Mouse (Mus musculus) midbrain, embryonic 14.5 days (tissue): Measurements from ENCODE around the gene Dennd1a. TPM values are rescaled to one million over a fixed set of nuclear protein-coding genes. Genes with fewer than 3 reads are reported as not detected.
A peak's percentile ranks its signal among the peaks of the same experiment; 100 is the strongest.

Source experiments
- ATAC-seq: fragments of 200-750 bp; cut with Nextera tagmentation; 2 replicates; pipeline ENCODE4 v1.8.0; 2017; ENCODE audit warnings: moderate number of reproducible peaks, moderate library complexity; ENCODE audit not compliant: low FRiP score, low TSS enrichment
- DNase-seq: peaks from one replicate; pipeline ENCODE4 v3.0.0-alpha.2; 2015
- H3K27ac ChIP-seq: fragments of 300-500 bp; sonication (generic); replicated peaks from 2 replicates; pipeline ENCODE4 v1.5.1; 2014; ENCODE audit warnings: mild to moderate bottlenecking, low read depth, low read length, moderate library complexity
- H3K27me3 ChIP-seq: fragments of 300-500 bp; sonication (generic); 2 replicates; pipeline ENCODE4 v1.6.1; 2014; ENCODE audit warnings: low read length, control low read depth, mixed read lengths; ENCODE audit not compliant: control insufficient read depth, insufficient read depth
- H3K36me3 ChIP-seq: fragments of 300-500 bp; sonication (generic); 2 replicates; pipeline ENCODE4 v1.6.1; 2014; ENCODE audit warnings: low read length, control low read depth; ENCODE audit not compliant: control insufficient read depth, insufficient read depth
- H3K4me1 ChIP-seq: fragments of 300-500 bp; sonication (generic); 2 replicates; pipeline ENCODE4 v1.6.1; 2014; ENCODE audit warnings: mild to moderate bottlenecking, antibody characterized with exemption, low read length, control low read depth; ENCODE audit not compliant: control insufficient read depth, insufficient read depth
- H3K4me2 ChIP-seq: fragments of 300-500 bp; sonication (generic); 2 replicates; pipeline ENCODE4 v1.6.1; 2014; ENCODE audit warnings: mild to moderate bottlenecking, low read length, moderate library complexity
- H3K4me3 ChIP-seq: fragments of 300-500 bp; sonication (generic); replicated peaks from 2 replicates; pipeline ENCODE4 v1.5.1; 2014; ENCODE audit warnings: low read depth, low read length
- H3K9ac ChIP-seq: fragments of 300-500 bp; sonication (generic); replicated peaks from 2 replicates; pipeline ENCODE4 v1.6.1; 2014; ENCODE audit warnings: mild to moderate bottlenecking, low read length, moderate library complexity
- H3K9me3 ChIP-seq: fragments of 300-500 bp; sonication (generic); 2 replicates; pipeline ENCODE4 v1.6.1; 2016; ENCODE audit warnings: low read length, control low read depth, mixed read lengths; ENCODE audit not compliant: control insufficient read depth
- WGBS: fragments of 180-500 bp; shearing (Covaris S2); extraction: QIAGEN DNeasy Blood & Tissue Kit; methylation state at CpG from one replicate; pipeline ENCODE4 v1.1.7; 2014; 5-methylcytosine and 5-hydroxymethylcytosine counted together
- polyA plus RNA-seq: library from polyadenylated mRNA; unstranded; fragments of >200 nt; fragmentation: Nextera tagmentation; extraction: Ambion mirVana; gene quantifications from 2 replicates; pipeline ENCODE4 v1.2.1, GENCODE M21; 2014

The Dennd1a gene
- polyA plus RNA-seq, 1 experiment from 2014 or later = 16.6 TPM

GRCm38 (mm10) chr2:37789995-37790394, 497.2 kb downstream of the Dennd1a start:
- Histone ChIP-seq H3K36me3 (0 out of 2 replicates have a peak, but pooled peaks cover 2% of the 10 kb centered on the region), H3K4me2 (no peak overlapping the region), H3K4me1 (no peaks in the 10 kb centered on the region), H3K9me3 (no peaks in the 10 kb centered on the region), H3K27ac (no peak overlapping the region), H3K9ac (no peak overlapping the region), H3K27me3 (no peaks in the 10 kb centered on the region), H3K4me3 (no peak overlapping the region)
- DNase-seq (no peak), ATAC-seq (no peak)
- WGBS = 91% methylated on average over 10 of the region's 10 CpGs

GRCm38 (mm10) chr2:37789029-37789428, 498.2 kb downstream of the Dennd1a start:
- 95% methylated on average over 5 of the region's 5 CpGs for WGBS
- Histone ChIP-seq H3K27me3 (no peaks in the 10 kb centered on the region), H3K9me3 (no peaks in the 10 kb centered on the region), H3K4me2 (no peak overlapping the region), H3K4me1 (no peaks in the 10 kb centered on the region), H3K27ac (no peak overlapping the region), H3K9ac (no peak overlapping the region), H3K36me3 (0 out of 2 replicates have a peak, but pooled peaks cover 2% of the 10 kb centered on the region), H3K4me3 (no peak overlapping the region)
- ATAC-seq (no peak), DNase-seq (no peak)

- Histone ChIP-seq H3K9ac (no peak overlapping the region), H3K27ac (no peak overlapping the region), H3K36me3 (0 out of 2 replicates have a peak, but pooled peaks cover 2% of the 10 kb centered on the region), H3K4me3 (no peak overlapping the region), H3K9me3 (no peaks in the 10 kb centered on the region), H3K4me1 (no peaks in the 10 kb centered on the region), H3K4me2 (no peak overlapping the region), H3K27me3 (no peaks in the 10 kb centered on the region)
- DNase-seq = no peak
- ATAC-seq = 0 out of 2 replicates have a peak, but pooled peaks have one; percentile 21
- WGBS = 73% methylated on average over 7 of the region's 7 CpGs
Measured at GRCm38 (mm10) chr2:37788176-37788962, 498.8 kb downstream of the Dennd1a start.

GRCm38 (mm10) chr2:37786461-37786860, 500.7 kb downstream of the Dennd1a start:
- Histone ChIP-seq H3K9ac (no peak overlapping the region), H3K27ac (no peak overlapping the region), H3K4me3 (no peak overlapping the region), H3K4me2 (peak overlapping the region; percentile 17), H3K9me3 (no peaks in the 10 kb centered on the region), H3K4me1 (peaks cover 4% of the 10 kb centered on the region; the same call in 1 of the 2 replicates), H3K36me3 (0 out of 2 replicates have a peak, but pooled peaks cover 2% of the 10 kb centered on the region), H3K27me3 (no peaks in the 10 kb centered on the region)
- no peak for DNase-seq
- WGBS = 49% methylated on average over 52 of the region's 52 CpGs
- ATAC-seq = no peak

GRCm38 (mm10) chr2:37784473-37784872, 502.7 kb downstream of the Dennd1a start:
- H3K4me2 ChIP-seq = no peak overlapping the region
- DNase-seq = no peak
- no peak overlapping the region for H3K4me3 ChIP-seq
- H3K27ac ChIP-seq = no peak overlapping the region
- 0 out of 2 replicates have a peak, but pooled peaks cover 2% of the 10 kb centered on the region for H3K36me3 ChIP-seq
- no peak overlapping the region for H3K9ac ChIP-seq
- no peaks in the 10 kb centered on the region for H3K9me3 ChIP-seq
- H3K4me1 ChIP-seq = peaks cover 24% of the 10 kb centered on the region
- ATAC-seq = no peak
- no peaks in the 10 kb centered on the region for H3K27me3 ChIP-seq
- WGBS = 83% methylated on average over 5 of the region's 5 CpGs

- no peak for ATAC-seq
- no peak overlapping the region for H3K4me3 ChIP-seq
- no peaks in the 10 kb centered on the region for H3K36me3 ChIP-seq
- H3K4me2 ChIP-seq = no peak overlapping the region
- WGBS = 19% methylated on average over 7 of the region's 7 CpGs
- no peak for DNase-seq
- H3K9me3 ChIP-seq = no peaks in the 10 kb centered on the region
- no peaks in the 10 kb centered on the region for H3K27me3 ChIP-seq
- H3K4me1 ChIP-seq = peaks cover 42% of the 10 kb centered on the region
- no peak overlapping the region for H3K27ac ChIP-seq
- H3K9ac ChIP-seq = no peak overlapping the region
Measured at GRCm38 (mm10) chr2:37782002-37782401, 505.2 kb downstream of the Dennd1a start.

- Histone ChIP-seq H3K27ac (no peak overlapping the region), H3K4me3 (no peak overlapping the region), H3K9ac (no peak overlapping the region), H3K36me3 (no peaks in the 10 kb centered on the region), H3K9me3 (no peaks in the 10 kb centered on the region), H3K4me2 (no peak overlapping the region), H3K4me1 (peaks cover 48% of the 10 kb centered on the region), H3K27me3 (no peaks in the 10 kb centered on the region)
- DNase-seq = no peak
- no peak for ATAC-seq
- WGBS = 35% methylated on average over 3 of the region's 3 CpGs
Measured at GRCm38 (mm10) chr2:37781421-37781820, 505.8 kb downstream of the Dennd1a start.

GRCm38 (mm10) chr2:37780270-37780929, 506.8 kb downstream of the Dennd1a start:
- Histone ChIP-seq H3K4me2 (peak overlapping the region; percentile 43), H3K4me1 (peaks cover 55% of the 10 kb centered on the region), H3K9ac (no peak overlapping the region; the same call in 1 of the 2 replicates), H3K27ac (peak overlapping the region; percentile 50), H3K4me3 (no peak overlapping the region), H3K36me3 (no peaks in the 10 kb centered on the region), H3K27me3 (no peaks in the 10 kb centered on the region), H3K9me3 (no peaks in the 10 kb centered on the region)
- 2% methylated on average over 14 of the region's 14 CpGs for WGBS
- ATAC-seq (0 out of 2 replicates have a peak, but pooled peaks have one; percentile 5), DNase-seq (peak; percentile 77)
